Mouse (Mus musculus) megakaryocyte-erythroid progenitor cell, adult 5-6 weeks (primary cell): ENCODE results near the gene Ttll5. TPM values are rescaled to one million over a fixed set of nuclear protein-coding genes. Genes with fewer than 3 reads are reported as not detected.

Experiments used
- ATAC-seq: replicated peaks from 2 replicates; pipeline ENCODE4 v1.8.0; 2016; ENCODE audit warnings: mild to moderate bottlenecking, inconsistent platforms; ENCODE audit not compliant: severe bottlenecking, poor library complexity, low FRiP score, low TSS enrichment
- total RNA-seq, 2 experiments: library from RNA; stranded (forward) in 1 of 2; stranded (reverse) in 1 of 2; fragments of 200-1000, 215-1000 nt in 1 of 2; fragments of >200 nt in 1 of 2; fragmentation: Nextera tagmentation in 1 of 2; gene quantifications; 2 replicates each; pipeline ENCODE4 v1.2.3; 2014 to 2017

The Ttll5 gene
- total RNA-seq, 2 experiments from 2014 or later, result 23.2 to 31.2 TPM

DNA sequence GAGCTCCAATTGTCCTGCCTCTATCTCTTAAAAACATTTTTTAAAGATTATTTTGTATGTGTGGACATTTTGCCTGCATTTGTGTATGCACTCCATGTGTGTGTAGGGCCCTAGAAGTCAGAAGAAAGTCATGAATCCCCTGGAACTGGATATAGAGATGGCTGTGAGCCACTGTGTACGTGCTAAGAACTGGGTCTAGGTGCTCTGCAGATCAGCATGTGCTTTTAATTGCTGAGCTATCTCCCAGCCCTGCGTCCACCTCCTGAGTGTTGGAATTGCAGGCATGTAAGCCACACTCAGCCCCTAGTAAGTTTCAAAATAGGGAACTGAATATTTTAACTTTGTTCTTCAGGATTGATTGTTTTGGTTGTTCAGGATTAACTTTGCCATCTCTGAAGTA lies 10.1 kb downstream of the Ttll5 start:
- ATAC-seq, result no peak

DNA sequence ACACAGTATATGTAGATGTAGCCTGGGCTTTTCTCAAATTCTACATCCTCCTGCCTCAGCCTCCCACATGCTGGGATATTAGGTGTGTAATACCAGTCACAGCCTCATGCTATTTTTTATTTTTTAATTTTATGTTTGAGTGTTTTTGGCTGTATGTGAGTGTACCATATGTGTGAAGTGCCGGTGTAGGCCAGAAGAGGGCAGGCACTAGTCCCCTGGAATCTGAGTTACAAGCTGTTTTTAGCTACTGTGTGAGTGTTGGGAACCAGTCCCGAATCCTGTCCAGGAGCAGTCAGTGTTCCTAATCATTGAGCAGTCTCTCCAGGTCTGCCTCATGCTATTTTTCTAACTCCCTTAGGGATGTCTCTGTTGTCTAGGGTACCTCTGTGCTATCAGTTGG lies 13.3 kb downstream of the Ttll5 start:
- ATAC-seq, result peak; percentile 37; the same call in 1 of the 2 replicates

DNA sequence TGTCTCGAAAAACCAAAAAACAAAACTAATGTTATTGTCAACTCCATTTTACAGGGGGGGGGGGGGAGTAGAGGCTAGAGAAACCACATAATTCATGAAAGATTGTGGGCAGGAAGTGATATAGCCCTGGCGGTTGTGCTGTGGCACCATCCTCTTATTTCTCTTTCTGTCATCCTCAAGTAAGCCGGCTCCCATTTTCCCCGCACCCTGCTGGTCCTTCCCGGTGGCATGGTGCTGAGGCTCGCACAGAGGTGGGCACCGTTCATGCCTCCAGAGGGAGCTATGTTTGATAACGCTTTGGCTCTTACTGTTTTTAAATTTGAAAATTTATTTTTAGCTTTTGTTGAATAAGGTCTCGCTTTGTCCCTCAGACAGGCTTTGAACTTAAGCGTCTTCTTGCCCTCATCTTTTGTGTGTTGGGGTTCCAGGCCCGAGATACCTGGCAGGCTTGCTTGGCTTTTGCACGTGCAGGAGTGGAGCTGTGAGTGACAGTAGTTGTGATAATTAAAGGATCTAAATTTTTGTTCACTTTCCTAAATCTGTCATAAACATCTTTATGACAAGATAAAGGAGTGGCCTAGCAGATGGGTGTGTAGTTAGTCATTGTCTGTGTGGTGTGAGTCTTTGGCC lies 15.0 kb downstream of the Ttll5 start:
- ATAC-seq, result peak; percentile 44; the same call in 1 of the 2 replicates

DNA sequence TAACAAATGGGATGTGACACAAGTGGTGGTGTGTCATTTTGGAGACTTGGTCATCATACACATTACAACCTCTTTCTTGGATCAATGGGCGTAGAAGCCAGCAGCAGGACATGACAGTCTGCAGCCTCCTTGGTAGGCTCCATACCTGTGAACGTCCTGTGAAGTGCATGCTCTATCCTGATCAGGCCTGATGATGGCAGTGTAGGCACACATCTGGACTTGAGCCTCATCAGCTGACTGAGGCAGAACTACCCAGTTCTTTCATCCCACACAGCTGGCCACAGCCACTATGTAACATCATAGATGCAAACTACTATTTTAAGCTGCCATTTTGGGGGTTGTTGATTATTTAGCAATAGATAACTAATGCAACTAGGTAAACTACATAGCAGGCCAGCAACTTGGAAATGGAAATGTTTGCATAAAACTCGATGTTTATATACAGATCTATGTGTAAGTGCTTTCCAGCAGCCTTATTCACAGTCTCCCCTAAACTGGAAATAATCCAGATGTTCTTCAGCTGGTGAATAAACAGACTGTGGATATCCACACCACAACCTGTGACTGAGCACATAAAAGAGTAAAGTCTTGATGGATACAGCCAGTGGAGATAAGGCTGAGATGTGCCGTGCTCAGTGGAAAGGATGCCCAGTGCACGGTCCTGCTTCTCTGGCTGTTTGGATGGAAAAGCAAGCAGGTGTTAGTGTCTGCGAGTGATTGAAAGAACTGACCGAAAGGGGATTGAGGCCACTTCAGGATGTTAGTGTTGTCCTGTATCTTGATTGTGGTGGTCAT lies 23.9 kb downstream of the Ttll5 start:
- peak; percentile 83 for ATAC-seq

- no peak for ATAC-seq
Observed at GRCm38 (mm10) chr12:85850661-85851060, 26.2 kb downstream of the Ttll5 start.

DNA sequence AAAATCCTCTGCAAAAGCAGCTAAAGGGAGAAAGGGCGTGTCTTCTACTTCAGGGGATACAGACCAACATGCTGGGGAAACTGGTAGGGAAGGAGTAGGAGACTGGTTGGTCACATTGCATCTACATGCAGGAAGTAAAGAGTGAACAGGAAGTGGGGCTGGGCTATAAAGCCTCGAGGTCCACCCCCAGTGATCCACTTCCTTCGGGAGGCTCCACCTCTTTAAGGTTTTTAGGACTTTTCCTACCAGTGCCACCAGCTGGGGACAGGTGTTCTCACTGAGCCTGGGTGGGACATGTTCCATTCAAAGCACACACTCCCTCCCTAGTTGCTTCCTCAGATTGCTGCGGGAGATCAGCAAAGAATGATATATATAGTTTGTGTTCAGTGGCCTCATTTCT lies 29.4 kb downstream of the Ttll5 start:
- ATAC-seq, result no peak

GRCm38 (mm10) chr12:85854271-85854670 lies 29.8 kb downstream of the Ttll5 start:
- no peak for ATAC-seq

DNA sequence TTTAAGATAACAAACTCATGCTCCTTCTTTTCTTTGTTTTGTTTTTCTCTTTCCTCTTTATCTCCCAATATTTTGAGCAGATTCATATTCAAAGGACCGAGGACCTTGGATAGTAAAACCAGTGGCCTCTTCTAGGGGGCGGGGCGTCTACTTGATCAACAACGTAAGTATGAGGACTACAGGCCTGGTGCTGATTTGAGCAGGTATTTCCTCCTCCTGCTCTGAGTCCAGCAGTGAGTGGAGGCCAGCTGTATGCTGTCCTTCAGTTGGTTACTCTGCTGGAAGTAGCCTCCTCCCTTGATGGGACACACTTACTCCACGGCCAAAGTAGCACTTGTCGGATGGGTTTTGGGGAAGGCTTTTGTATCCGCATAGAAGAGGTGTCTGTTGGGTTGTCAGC lies 32.8 kb downstream of the Ttll5 start:
- no peak for ATAC-seq

DNA sequence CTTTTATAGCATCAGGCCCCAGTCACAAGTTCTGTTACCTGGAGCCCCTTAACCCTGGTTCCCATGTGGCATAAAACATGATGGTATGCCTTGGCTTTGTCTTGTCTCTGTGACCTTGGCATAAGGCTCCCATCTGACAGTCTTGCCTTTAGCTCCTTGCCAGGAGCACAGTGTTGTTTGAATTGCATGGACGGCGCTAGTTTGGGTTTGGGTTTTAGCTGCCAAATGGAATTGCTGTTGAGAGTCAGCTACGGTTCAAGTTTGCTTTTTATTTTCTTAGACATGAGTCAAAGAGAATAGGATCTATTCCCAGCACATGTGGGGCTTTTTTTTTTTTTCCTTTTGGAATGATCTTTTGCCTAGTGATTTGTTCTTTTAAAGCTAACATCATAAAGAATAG lies 34.7 kb downstream of the Ttll5 start:
- no peak for ATAC-seq

DNA sequence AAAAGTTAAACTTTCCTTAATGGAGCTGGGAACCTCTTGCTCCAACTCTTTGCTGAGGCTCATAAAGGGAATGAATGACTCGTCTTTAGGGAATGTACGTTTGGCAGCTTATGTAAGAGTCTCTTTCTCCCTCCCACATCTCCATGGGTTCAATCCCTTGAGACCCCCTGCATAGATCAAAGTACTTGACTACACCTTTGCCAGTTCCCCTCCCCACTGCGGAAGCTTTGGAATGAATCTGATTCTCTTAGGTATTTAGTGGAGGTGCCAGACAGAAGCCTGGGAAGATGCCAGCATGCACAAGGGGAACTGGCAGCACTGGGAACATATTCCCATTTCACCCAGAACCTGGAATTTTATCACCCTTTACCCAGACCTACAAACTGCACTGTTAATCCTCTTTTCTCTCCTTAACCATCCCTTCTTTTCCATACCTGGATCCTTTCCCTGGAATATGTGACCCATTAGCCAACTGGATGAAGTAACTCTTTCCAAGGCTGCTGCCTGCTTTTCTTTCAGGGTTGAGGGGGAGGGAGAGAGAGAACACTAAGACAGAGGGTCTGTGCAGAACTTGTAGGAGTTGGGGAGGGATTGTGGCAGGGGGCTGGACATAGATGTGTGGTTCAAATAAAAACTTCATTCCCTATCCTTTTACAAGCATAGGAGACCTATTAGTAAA lies 35.2 kb downstream of the Ttll5 start:
- ATAC-seq, result no peak

DNA sequence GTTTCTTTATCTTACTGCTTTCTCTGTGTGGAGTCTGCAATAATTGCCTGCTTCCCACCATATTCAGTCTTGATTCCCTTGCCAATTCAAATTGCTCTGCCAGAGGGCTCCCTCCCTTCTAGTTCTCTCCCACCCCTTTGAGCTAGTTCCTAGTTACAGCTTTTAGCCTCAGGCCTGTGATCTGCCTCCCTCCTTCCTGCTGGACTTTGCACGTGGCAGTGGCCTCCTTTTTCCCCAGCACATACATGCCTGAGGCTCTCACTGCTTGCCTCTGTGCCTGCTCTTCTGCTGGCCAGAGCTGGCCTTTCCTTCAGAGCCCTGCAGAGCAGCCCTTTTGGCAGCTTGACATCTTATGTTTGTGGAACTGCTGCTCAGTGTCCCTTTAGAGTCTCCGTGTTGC lies 38.1 kb downstream of the Ttll5 start:
- no peak for ATAC-seq

DNA sequence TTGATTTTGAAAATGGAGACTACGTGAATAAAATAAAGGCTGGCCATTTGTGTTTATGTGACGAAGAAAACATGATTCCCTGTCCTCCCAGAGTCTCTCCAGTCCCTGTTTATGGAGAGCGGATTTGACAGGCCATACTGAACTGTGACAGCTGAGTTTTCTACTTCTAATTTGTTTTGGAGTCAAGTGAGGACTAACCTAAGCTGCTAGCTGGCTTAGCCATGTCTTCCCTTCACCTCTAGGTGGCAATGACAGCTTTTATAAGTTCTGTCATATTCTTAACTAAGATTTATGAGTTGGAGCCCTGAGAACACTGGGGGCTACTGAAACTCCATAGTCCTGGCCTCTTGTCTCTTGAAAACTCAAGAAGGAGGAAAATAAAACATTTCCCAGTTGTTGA lies 41.1 kb downstream of the Ttll5 start:
- ATAC-seq, result no peak

DNA sequence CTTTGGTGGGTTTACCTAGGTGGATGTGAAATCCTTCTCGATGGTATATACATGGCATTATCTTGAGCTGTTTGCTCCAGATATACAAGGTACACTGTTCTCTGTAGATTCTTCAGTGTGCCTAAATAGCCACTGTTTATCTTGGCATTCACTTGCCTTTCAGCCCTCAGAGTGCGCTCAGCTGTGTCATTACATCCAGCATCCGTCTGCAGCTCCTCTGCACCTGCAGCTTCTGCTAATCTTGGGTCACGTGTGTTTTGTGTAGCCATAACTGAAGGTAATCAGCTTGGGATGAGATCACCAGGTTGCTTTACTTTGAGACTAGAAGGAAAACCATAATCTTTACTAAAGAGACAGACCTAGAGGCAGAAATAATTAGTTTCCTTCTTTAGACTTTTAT lies 42.2 kb downstream of the Ttll5 start:
- no peak for ATAC-seq

DNA sequence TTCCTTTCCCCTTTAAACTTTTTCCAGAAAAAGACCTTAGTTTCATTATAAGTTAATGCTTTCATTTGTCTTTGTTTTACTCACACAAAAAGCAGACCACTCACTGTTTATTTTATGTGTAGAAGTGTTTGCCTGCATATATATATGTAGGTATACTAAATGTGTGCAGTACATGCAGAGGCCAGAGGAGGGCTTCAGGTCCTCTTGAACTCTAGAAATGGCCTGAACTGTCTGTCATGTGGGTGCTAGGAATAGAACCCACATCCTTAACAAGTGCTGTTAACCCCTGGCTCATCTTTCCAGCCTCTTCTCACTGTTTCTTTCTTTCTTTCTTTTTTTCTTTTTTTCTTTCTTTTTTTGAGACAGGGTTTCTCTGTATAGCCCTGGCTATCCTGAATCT lies 42.7 kb downstream of the Ttll5 start:
- no peak; the same call in 1 of the 2 replicates for ATAC-seq

GRCm38 (mm10) chr12:85869423-85869822 lies 45.0 kb downstream of the Ttll5 start:
- ATAC-seq, result no peak

DNA sequence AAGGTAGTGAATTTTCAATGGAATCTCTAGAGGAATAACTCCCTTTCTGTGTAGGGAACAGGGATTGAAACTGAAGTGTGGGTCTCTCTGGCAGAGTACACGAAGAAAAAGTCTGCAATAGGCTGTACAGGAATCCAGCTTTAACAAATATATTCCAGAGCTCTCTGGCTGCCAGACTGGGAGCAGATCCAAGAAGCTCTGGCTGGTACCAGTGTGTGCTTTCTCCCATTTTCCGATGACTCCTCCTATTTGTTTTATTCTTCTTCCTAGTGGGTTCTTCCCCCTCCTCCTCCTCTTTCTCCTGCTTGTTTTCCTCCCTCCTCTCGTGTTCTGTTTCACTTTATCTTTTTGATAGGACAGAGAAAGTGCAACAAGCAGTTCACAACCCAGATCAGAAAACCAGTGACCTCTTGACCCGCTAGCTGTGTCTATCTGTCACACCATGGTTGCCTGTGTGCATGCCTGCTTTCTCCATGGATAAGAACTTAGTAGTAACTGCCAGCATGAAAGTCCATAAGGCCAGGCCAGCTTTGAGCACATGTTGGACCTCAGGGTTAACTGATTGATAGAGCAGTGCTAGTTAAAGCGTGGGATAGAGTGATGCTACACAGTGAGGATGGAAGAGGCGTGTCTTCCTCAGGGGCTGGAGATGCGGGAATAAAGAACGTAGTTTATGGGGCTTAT lies 55.3 kb downstream of the Ttll5 start:
- ATAC-seq, result no peak

DNA sequence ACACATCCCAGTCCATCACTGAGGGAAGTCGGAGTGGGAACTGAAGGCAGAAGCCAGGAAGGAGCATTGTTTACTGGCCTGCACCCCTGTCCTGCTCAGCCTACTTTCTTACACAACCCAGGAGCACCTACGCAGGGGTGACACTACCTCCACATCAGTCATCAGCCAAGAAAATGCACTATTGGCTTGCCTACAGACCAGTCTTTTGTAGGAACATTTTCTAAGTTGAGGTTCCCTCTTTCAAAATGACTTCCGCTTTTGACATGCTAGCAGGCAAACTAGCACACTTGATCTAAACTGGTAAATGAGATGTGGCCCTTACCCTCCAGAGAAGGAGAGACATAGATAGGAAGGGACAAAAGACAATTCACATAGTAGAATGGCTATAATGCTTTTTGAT lies 60.6 kb downstream of the Ttll5 start:
- no peak for ATAC-seq

GRCm38 (mm10) chr12:85890054-85890453 lies 65.6 kb downstream of the Ttll5 start:
- ATAC-seq, result no peak

DNA sequence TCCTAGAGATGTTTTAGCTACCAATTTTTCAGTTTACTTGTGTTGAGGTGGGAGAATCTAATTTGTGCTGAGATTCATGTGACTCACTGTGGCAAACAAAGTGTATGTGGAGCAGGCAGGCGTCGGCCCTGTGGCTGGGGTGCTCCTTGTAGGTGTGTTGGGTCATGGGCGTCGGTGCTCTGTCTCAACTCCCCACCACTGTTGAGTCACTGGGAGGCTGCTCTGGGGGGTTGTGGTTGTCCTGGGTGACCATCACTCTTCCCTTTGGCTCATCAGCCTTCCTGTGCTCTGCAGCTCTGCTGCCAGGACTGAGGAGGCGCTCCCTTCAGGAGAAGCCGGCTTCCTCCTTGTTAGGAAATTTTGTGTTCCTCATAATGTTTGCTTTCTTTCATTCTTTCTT lies 79.5 kb downstream of the Ttll5 start:
- no peak for ATAC-seq

GRCm38 (mm10) chr12:85905666-85906065 lies 81.2 kb downstream of the Ttll5 start:
- no peak for ATAC-seq
